Mouse (Mus musculus) lung, postnatal 0 days (tissue): ENCODE measurements around the gene Lrrc57.

ENCODE experiments used
- CTCF ChIP-seq: IDR thresholded peaks from 2 replicates; pipeline ENCODE4 v1.5.1; 2016; ENCODE audit warnings: antibody characterized with exemption, mild to moderate bottlenecking
- EP300 ChIP-seq: IDR thresholded peaks from 2 replicates; pipeline ENCODE4 v1.6.1; 2016; ENCODE audit warnings: antibody characterized with exemption, mild to moderate bottlenecking, control low read depth

DNA sequence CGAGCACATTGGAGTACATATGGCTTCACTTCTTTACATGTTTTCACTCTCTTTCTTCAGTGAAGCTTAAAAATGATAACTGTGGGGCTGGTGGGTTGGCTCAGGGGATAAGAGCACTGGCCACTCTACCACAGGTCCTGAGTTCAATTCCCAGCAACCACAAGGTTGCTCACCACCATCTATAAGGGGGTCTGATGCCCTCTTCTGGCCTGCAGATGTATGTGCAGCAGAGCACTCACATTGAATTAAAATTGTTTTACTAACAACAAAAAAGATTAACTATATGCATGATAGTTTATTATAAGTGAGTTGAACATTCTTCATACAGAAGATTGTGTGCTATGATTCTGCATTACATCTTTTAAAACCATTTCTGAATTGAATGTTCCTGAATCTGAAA lies 10.2 kb upstream of the Lrrc57 start:
- TF ChIP-seq CTCF (peak; percentile 52), EP300 (no peak)
